Mouse (Mus musculus): ENCODE data around the gene Rbfox2. TPM values are rescaled to one million over a fixed set of nuclear protein-coding genes. Genes with fewer than 3 reads are reported as not detected.

Gene Rbfox2
- total RNA-seq, 1 experiment from 2014 or later, result 51.4 TPM

Other genes starting within 250 kb of the Rbfox2 start
- gene Apol7a, start 92.1 kb upstream of the Rbfox2 start, total RNA-seq (2021), result 0.41 and 4.8 TPM in 2 replicates
- 0.23 and 0.85 TPM in 2 replicates for gene Apol9a, start 104.1 kb upstream of the Rbfox2 start, total RNA-seq (2021)
- 0.15 TPM in 1 of 2 replicates, not detected in the other for gene Apol7b, start 140.5 kb upstream of the Rbfox2 start, total RNA-seq (2021)
- gene Apol10a, start 170.0 kb upstream of the Rbfox2 start, total RNA-seq (2021), result not detected in 2 replicates
- gene Apol11a, start 201.3 kb upstream of the Rbfox2 start, total RNA-seq (2021), result 0.19 and 0.41 TPM in 2 replicates
- gene Apol7c, start 226.3 kb upstream of the Rbfox2 start, total RNA-seq (2021), result 3.7 TPM in 1 of 2 replicates, not detected in the other